Mouse (Mus musculus) C2C12 (cell line): Measurements from ENCODE around the gene Gm26602.

Experiments used
- CEBPB ChIP-seq: IDR thresholded peaks from one replicate; pipeline ENCODE4 v1.6.1; 2011; ENCODE audit warnings: low read depth, mild to moderate bottlenecking, control low read depth, moderate library complexity
- CTCF ChIP-seq: IDR thresholded peaks from one replicate; pipeline ENCODE4 v1.5.1; 2011; ENCODE audit not compliant: control insufficient read depth, insufficient read depth, insufficient read length
- FOSL1 ChIP-seq: IDR thresholded peaks from one replicate; pipeline ENCODE4 v1.8.0; 2011; ENCODE audit warnings: mild to moderate bottlenecking, low read length; ENCODE audit not compliant: poor library complexity, insufficient read depth, severe bottlenecking
- MAX ChIP-seq: IDR thresholded peaks from one replicate; pipeline ENCODE4 v1.6.1; 2011; ENCODE audit warnings: mild to moderate bottlenecking, control low read depth
- MYOD1 ChIP-seq: IDR thresholded peaks from one replicate; pipeline ENCODE4 v1.6.1; 2011; ENCODE audit warnings: low read depth; ENCODE audit not compliant: control insufficient read depth, insufficient read length
- MYOG ChIP-seq: IDR thresholded peaks from one replicate; pipeline ENCODE4 v1.6.1; 2011; ENCODE audit not compliant: control insufficient read depth, insufficient read length; ENCODE audit errors: extremely low read depth
- USF1 ChIP-seq: IDR thresholded peaks from one replicate; pipeline ENCODE4 v1.6.1; 2011; ENCODE audit warnings: low read depth, mild to moderate bottlenecking, control low read depth, moderate library complexity

DNA sequence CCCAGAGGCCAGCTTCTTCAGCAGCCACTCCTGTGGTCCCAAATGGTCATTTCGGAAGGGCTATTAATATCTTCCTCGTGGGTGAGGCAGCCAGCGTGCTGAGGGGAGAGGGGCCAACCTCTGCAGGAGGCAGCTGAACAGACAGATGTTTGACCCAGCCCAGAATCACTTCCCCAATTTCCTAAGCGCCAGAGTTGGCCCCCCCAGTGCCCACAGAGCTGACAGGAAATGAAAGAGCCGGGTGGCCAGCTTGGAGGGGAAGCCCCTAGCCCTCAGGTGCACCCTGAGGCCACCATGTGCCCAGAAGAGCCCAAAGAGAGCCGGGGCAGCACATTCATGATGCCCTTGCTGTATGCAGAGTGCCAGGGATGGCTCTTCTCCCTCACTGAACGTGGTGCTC, 30.1 kb downstream of the Gm26602 start:
- TF ChIP-seq CTCF: no peak
- no peak for TF ChIP-seq CEBPB
- no peak for TF ChIP-seq MYOG
- no peak for TF ChIP-seq USF1
- no peak for TF ChIP-seq MAX
- TF ChIP-seq MYOD1: no peak
- no peak for TF ChIP-seq FOSL1
